Mouse (Mus musculus): ENCODE results near the gene Ccdc187.

DNA sequence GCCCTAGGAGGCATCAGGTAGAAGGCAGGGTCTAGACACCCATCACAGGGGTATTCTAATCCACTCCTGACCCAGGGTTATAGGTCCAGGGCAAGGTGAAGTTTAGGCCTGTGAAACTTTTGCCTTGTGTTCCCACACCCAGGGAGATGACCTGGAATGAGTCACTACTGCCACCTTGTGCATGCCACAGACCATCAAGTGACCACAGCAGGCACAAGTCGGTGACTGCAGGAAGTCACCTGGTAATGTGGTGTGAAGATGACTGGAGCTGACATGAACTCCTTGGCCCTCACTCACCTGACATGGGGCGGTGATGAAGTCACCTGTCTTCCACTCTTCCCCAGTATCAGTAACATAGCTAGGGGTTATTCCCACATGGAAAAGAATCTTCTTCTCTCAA lies 18.5 kb upstream of the Ccdc187 start:
- no peak for TF ChIP-seq POLR2A (IDR thresholded peaks at IDR 0.05; ENCODE audit: extremely low read depth, insufficient read depth, low read length)
- TF ChIP-seq CTCF (IDR thresholded peaks at IDR 0.05; ENCODE audit: extremely low read depth, insufficient read depth, low read length): no peak
